Mouse (Mus musculus): ENCODE measurements around the gene Anapc13. TPM values are rescaled to one million over a fixed set of nuclear protein-coding genes. Genes with fewer than 3 reads are reported as not detected.

Anapc13 gene
- total RNA-seq (2021) = 100 to 1,000 TPM; 357 to 368 TPM
- long read RNA-seq, experiment 1, transcript Anapc13-204 (3 exons, 589 nt) = major isoform, 193 of 230 reads
- long read RNA-seq, experiment 1, transcript Anapc13-203 (3 exons, 727 nt) = minor isoform, 19 of 230 reads
- long read RNA-seq, experiment 1, partial matches to known transcripts = 14 of 230 reads
- long read RNA-seq, experiment 1, other reads (novel, unspliced or antisense) = 1 of 230 reads
- long read RNA-seq, experiment 2, transcript Anapc13-203 (3 exons, 727 nt) = minor isoform, 12 of 188 reads
- long read RNA-seq, experiment 2, transcript Anapc13-204 (3 exons, 589 nt) = major isoform, 173 of 188 reads
- long read RNA-seq, experiment 2, partial matches to known transcripts = 2 of 188 reads
- long read RNA-seq, experiment 2, other reads (novel, unspliced or antisense) = 1 of 188 reads

DNA sequence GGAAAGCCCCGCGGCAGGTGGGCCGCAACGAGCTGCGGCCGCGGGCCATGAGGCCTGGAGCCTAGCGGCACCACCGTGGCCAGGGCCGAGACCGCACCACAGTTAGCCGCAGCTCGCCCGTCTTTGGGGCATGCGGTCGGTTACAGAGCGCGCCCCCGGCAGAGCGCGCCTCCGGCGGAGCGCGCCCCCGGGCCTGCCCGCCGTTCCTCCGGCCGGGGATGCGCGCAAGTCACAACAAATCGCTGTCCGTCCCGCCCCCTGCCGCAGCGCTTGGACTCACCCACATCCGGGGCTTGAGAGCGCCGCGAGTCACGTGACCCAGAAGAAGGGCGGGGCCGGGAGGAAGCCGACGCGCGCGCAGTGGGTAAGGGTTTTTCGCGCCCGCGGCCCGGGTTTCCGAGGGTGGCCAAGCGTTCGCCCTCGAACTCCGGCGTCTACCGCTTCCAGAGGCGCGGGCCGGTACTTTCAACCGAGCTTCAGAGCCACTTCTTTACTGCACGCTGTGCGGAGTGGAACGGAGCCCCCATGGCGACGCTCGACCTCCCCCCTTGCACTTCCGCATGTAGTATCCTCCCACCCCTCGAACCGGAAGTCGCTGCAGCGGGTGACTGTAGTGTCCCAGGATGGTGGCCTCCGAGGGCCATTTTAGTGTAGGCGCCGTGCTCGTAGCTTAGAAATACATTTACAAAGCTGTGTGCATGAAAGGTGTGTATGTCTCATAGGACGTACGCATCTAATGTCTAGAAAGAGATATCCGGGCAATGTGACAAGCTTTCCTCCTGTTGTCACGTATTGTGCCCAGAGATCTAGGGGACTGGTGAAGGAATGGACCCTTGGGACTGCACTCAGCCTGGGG, at the start of gene Anapc13, which contains the start of gene Cep63:
Gene Anapc13, plus strand, starts transcription at position 314 of the 856 bp plus-strand sequence.
Gene Cep63, minus strand, starts transcription at position 552 of the 856 bp plus-strand sequence.
- DNase-seq = peak; percentile 98 to 99

DNA sequence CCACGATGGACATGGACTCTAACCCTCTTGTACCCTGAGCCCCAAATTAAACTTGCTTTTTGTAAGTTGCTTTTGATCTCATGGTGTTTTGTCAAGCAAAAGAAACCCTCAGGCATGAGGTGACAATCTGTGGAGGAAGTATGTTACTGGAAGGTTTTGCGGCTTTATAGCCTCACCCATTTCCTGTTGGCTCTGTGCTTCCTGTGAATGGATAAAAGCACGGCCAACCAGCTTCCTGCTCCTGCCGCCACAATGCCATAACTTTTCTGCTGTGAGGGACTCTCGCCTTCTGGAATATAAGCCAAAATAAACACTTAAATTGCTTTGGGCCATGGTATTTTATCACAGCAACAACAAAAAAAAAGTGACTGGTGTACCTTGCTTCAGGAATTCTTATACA, 48.6 kb upstream of the Anapc13 start:
- peak; percentile 8 to 33 for DNase-seq

DNA sequence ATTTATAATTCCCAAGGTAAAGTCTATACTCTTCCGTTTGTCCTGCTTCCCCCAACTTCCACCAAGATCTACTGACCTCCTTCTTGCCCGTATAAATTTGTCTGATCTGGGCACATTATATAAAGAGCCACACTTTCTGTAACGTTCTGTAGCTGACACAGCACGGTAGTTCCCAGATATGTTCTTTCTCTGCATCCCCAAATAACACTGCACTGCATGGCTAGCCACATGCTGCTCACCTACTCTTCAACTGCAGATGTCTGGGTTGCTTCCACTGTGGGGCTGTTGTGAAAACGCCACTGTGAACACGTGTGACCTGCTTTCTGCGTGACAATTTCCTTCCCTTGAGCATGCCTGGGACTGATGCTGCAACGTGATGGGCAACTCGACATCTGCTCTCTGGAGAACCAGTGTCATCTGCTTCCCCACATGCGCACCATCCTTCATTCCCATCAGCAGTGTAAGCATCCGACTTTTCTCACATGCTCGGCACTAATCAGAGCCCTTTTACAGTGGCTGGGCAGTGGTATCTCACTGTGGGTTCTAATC, 44.1 kb upstream of the Anapc13 start:
- DNase-seq = no peak

DNA sequence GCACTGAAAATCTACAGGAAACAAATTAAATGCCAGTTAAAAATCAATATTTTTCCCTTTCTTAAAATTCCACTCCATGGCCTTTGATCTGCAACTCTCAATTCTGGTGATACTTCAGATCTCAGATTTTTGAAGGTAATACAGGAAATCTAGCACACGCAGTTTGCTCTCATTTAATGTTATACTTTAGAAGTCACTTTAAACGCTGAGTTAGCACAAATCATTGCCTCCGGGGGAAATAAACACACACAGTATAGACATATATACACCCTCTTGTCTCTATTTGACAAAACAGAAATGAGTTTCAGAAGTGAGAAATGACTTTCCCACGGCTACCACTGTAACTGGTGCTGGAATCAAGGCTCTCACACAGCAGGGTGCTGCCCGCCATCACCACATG, 38.7 kb upstream of the Anapc13 start:
- DNase-seq = no peak

DNA sequence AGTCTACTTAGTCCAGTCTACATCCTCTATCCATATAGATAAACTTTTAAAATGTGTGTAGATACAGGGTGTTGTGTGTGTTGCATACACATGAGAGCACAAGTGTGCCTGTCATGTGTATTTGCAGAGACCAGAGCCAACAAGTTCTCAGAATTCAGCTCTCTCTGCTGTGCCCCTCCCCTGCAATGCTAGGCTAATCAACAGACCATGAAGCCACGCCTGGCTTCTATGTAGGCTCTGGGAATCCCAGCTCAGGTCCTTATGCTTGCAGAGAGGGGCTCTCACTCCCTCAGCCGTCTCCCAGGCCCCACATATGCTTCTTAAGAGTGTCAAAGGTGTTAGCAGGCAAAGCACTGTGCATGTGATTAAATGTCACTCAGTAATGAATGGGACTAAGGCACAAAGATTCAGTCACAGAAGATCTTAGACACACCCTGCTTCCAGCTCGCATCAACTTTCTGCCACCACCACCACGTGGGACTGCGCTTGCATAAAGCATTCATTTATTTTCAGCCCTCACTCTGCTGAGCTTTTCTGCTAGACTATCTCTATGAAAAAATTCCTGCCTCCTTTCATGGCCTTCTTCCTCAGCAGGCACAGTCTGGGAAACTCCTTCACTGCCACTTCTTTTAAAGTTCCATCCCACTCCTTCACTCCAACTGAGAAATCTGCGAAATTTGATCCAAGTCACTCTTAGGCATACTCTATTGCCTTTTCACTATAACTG, 31.3 kb upstream of the Anapc13 start:
- DNase-seq = no peak

DNA sequence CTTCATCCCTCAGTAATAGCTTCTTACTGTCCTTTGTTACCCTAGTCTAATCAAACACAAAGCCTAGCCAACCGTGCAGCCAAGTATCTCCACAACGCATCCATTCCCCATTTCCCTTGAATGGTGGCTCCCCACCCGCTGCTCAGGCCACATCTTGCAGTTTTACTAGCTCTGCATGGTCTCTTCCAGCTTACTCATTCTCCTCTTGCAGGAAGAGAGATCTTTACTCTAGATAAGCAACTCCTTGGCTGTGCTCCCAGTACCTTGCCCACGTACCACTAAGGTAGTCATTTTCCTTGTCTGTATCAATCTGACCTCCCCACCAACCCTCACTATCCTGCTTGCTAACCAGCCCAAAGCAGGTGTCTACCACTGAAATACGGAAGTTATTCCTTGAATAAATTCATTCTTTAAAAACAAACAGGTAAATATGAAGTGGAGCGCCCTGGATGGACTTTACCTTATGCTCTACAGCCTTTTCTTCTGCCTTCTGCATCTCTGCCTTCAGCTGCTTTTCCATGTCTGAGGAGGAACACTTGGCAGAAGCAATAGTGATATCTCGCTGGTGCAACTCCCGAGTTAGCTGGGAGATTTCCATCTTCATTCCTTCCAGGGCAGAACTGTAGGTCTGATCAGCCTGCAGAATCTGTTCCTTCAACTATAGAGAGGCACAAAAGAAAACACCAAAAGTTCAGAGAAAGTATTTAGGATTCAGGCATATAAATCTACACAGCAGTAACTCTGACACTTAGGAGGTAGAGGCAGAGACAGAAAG, 30.2 kb upstream of the Anapc13 start:
- DNase-seq = no peak

DNA sequence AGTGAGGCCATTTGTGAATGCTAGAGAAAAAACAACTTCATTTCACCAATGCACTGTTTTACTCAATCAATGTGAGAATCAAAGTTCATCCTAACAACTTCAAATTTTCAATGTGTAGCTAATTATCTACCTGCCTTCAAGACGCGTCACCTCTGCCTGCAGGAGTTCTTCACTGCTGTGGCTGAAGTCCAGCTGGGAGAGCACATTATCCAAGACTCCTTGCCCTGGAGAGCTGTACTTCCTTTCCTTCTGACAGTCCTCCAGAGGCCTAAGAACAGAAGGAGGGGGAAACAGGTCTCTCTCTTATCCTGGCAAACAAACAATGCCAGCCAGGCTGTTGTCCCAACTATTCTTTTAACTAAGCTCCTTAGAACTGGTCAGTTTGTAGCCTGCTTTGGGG, 24.9 kb upstream of the Anapc13 start:
- DNase-seq = no peak

DNA sequence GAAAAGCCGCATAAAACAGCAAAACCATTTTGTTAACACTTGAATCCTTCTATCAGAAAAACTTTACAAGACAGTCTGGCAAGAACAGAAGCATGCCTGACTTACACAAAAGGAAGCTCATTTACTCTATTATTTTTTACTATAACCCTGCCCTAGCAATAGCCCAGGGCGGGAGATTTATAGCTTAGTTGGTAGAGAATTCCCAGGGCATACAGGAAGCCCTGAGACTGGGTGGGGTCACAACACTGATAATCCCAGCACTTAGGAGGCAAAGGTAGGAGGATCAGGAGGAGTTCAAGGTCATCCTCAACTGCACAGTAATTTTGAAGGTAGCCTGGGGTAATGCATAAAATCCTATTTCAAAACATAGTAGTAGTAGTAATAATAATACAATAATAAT, 24.4 kb upstream of the Anapc13 start:
- no peak for DNase-seq

DNA sequence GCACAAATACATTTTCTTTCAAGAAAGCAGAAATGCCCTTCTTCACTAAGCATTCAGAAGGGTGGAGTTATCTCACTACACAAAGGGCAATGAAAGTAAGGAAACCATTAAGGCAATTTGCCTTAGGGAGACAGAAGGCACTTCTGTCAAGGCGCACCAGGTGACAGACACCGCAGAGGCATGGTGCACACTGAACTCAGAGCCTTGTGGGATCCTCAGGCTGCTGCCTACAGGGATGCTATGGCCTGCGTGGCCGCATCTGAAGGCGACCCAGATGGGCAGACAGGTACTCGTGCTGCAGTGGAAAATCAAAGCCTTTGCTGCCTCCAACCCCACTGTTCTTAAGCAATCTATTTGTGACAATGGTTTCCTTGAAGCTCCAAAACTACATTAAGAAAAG, 20.9 kb upstream of the Anapc13 start:
- no peak for DNase-seq

DNA sequence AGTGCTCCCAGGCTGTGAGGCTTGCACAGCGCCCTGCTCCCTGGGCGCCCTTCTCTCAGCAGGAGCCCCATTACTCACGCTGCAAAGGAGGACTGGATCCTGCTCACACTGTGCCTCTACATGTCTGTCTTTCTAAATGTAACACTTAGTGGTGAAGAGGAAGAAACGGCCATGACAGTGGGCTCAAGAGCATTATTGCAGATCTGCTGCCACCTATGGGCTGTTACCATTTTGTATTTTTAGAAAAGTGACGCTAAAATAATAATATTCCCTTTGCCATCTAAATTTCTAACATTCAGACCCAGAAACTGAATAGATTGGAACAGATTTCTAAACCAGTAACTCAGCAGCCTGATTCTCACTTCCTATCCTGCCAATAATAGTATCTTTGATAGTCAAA, 18.6 kb upstream of the Anapc13 start:
- no peak for DNase-seq

DNA sequence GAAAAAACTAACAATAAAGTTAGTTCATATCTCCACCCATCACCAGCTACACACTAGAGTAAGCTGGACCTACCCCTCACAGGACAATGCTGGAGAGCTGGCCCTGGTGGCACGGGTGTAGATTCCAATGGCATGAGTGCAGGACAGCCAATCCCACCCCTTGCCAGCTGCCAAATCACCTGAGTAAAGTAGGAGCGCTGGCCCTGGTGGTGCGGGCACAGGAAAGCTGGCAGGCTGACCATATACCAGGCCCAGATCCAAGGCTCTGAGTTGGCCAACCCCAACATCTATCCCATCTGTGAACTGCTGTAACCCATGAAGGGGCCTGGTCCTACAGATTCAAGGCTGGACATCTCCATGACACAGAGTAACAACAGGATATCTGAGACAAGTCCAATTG, 16.9 kb upstream of the Anapc13 start:
- peak; percentile 23 to 24 for DNase-seq

DNA sequence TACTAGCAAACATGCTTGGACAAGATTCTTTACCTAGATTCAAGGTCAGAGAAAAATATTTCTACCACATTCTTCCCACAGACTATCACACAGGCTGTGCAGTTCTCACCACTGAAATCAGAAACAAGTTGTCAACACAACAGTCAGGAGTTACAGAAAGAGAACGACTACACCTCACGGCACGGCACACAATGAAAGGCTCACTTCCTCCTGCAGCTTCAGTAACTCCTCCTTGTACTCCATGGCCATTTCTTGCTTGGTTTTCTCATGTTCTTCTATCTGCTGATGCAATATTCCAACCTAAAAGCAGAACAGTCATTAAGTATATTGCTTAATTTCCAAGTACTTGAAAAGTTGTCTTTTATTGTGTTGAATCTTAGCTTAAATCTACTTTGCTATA, 11.0 kb upstream of the Anapc13 start:
- DNase-seq = no peak

DNA sequence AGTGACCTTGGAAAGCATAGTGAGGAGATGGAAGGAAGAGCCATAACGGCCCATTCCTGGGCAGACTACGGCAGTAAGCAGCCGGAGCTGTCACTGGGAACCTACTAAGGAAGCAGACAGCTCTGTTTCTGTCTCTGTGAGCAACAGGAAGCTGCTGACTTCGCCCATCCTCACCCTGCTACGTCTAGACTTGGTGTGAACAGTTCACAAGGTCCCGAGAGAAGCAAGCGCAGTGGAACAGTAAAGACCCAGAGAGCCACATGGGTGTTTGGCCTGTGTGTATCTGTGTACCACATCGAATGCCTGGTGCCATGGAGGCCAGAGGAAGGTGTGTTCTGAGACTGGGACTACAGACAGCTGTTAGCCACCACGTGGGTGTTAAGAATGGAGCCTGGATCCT, 9.8 kb upstream of the Anapc13 start:
- no peak for DNase-seq

DNA sequence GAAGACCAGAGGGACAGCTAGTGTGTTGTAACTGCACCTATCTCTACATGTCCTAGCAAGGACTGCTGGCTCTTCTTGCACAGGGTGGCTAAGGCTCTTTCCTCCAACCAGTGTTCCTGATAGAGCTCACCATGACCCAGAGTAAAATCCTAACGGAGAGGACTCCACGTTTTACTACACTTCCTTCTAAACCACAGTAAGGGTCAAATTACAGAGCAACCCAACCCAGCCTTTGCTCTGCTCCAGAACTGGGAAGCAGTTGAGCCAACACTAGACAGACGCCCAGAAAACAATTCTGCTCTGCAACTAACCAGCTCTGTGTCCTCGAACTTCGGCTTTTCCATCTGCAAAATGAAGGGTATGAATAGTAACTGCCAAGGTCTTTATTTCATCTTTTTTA, 4.7 kb upstream of the Anapc13 start:
- no peak for DNase-seq

DNA sequence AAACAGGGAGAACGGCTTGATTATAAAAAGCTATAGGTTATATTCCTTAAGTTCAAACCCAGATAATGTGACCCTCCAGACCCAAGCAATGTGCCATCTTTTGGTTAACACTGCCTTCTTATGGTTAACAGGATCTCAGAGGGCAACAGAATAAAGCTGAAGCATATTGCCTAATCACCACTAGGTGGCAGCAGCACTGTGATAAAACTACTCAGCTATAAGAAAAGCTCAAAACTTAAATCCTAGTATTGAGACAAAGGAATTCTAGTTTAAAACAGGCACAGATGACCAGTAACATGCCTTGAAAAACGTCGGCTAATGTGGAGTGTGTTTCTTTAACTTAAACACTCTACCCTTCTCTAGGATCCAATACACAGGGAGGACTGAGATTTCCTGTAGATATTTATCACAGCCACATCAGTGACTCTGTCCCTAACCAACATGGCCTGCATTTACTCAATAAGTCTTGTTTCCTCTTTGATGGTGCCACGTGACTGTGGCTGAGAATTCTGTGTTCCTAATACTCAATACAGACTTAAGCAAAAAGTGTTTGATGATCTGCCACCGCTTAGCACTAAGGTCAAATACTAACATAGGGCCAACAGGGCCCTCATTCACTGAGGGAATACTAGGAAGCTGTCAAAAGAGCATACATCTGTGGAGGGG, 3.8 kb upstream of the Anapc13 start:
- DNase-seq = peak; percentile 43 to 67

DNA sequence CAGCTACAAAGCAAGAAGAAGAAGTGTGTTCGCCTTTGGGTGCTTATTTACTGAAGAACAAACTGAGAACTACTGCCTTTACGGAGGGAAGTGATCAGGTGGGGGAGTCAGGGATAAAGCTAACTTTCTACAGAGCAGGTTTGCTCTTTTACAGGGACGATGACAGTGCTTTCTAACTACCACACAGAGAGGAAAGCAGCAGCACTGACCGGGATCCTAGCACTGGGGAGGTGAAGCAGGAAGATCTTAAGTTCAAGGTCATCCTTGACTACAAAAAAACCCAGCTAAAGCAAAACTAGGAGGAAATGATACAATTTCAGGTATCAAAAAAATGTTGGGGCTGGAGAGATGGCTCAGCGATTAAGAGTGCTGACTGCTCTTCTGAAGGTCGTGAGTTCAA, 3.2 kb upstream of the Anapc13 start:
- DNase-seq = no peak

DNA sequence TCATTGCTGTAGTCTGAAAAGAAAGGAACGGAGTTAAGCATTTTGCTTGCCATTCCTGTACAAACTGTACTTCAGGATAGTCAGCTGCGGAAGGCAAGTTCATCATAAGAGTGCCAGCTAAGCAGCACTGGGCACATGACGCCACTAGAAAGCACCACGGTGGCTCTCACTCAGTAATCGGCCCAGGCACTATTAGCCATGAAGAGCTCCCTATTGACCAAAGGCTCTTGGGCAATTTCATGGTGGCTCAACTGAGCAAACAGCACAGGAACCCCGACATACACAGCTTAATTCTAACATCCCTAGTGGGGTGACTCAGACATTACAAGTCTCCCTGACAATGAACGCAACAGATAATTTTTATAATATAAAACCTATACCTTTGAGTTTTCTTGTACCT, 2.5 kb upstream of the Anapc13 start:
- DNase-seq = no peak

DNA sequence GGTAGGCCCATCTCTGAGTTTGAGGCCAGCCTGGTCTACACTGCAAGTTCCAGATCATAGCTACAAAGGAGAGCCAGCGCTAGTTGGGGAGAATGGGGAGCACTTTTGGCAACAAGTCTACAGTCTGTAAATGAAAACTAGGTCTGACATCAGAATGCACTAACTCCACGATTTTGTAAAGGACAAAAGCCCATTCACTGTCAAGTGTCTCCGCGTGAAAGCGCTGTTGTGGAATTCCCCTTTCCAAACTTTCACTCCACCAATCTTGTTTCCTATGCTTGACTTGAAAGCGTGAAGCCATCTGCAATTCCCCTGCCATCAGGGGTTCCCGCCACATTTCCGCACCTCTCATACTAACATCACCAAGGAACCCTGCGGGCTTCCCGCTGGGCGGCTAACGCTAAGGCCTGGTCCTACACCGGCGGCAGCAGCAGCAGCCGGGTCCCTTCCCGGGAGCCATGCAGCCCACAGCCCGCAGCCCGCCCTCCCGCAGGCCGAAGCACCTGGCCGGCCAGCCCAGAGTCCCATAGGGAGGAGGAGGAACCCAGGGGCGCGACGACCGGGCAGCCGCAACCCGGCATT, 604 bp upstream of the Anapc13 start:
- no peak for DNase-seq

DNA sequence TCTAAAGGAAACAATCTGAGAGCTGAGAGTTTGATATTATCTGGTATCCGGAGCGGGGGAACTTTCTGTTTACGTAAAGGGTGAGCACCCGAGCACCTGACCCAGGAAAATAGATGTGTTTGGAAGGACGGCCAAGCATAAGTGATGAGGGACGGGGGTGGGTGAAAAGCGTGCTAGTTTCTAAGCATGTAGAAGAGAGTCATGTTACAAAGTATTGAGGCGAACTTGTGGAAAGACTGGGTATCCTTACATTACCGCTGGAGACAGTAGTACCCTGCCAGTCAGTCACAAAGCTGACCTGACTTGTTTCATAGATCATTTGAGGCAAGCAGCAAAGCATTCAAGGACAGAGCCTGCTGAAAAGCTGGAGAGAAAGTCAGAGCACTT, 736 bp downstream of the Anapc13 start:
- DNase-seq = no peak

DNA sequence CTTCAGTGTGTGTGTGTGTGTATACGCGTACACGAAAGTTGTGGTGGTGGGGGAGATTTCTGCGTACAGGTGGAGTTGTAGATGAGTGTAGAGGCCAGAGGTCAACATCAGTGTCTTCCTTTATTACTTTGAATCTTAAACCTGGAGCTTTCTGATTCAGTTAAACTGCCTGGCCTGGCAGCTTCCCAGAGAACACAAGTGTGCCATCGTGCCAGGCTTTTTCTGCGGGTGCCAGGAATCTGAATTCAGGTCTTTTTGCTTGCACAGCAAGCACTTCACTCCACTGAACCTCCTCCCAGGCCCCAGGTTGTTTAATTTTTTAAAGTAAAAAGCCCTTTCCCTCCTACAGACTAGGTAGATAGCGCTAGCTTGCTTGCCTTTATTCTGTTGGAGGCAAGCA, 1.3 kb downstream of the Anapc13 start:
- DNase-seq = no peak

DNA sequence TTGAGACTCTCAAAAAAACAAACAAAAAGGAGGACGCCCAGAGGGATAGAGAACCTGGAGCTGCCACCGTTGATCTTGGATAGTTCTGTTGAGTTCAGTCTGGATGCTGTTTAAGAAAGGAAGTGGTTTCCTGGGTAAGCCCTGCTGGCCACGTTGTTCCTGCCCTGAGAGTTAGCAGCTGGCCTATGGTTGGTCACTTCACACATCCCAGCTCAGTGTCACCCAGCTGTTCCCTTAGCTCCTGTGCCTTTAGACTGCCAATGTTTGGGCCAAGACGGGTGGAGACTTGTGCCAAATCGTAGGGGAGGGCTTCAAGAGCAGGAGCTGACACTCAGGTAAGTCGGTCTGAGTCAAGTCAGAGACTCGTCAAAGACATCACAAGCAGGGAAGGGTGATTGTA, 3.0 kb downstream of the Anapc13 start:
- no peak for DNase-seq

All from heart, adult 18-20 months (tissue).